Mouse (Mus musculus): ENCODE data around the gene Gmnn. TPM values are rescaled to one million over a fixed set of nuclear protein-coding genes. Genes with fewer than 3 reads are reported as not detected.

Gene Gmnn
- polyA plus RNA-seq, 1 experiment from 2014 or later, result 69.8 TPM

- Histone ChIP-seq H3K36me3 (ENCODE audit: insufficient read depth, low read length) (no peaks in the 10 kb centered on the region), H3K27ac (0 out of 2 replicates have a peak overlapping the region, but pooled peaks have one; percentile 19), H3K27me3 (ENCODE audit: insufficient read depth, low read length) (no peaks in the 10 kb centered on the region), H3K4me3 (replicated peaks; ENCODE audit: low read depth, low read length) (no peak overlapping the region), H3K4me1 (replicated peaks; ENCODE audit: insufficient read depth, low read length) (0 out of 2 replicates have a peak, but pooled peaks cover 8% of the 10 kb centered on the region), H3K4me2 (ENCODE audit: low read length) (no peak overlapping the region), H3K9ac (ENCODE audit: low read depth, low read length) (no peak overlapping the region), H3K9me3 (replicated peaks; ENCODE audit: low read length) (no peaks in the 10 kb centered on the region)
- DNase-seq (ENCODE audit: low spot score), result peak; percentile 73
- WGBS, result 60% methylated on average over 9 of the region's 9 CpGs
- no peak for ATAC-seq (replicated peaks; ENCODE audit: low FRiP score, low read depth)
- no peak for TF ChIP-seq CTCF (IDR thresholded peaks at IDR 0.05; ENCODE audit: low read depth)
Observed at GRCm38 (mm10) chr13:24714360-24714885, 47.3 kb downstream of the Gmnn start.

DNA sequence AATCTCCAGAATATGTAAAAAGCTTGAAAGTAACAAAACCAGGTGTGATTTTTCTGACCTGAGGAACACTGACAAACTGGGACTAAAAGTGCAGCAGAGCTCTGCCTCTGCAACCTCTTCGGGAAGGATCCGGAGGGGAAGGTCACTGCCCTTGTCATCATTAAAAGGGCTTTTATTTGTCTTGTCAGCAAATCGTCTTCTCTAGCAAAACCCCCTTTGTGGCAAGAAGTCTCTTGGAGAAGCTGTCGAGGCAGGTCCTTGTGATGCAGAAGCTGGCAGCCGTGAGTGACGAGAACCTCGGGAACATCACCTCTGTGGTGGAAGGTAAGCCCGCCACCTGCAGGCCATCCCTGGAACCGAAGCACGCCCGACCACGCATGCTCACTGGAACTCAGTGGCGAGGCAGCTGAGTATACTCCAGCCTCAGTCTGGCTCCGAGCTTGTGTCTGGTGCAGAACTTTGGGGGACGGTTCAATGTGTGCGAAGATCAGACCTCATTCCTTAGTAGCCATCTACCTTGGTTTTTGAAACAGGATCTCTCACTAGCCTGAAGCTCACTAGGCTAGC lies 48.2 kb downstream of the Gmnn start:
- Histone ChIP-seq H3K4me1 (replicated peaks; ENCODE audit: insufficient read depth, low read length) (0 out of 2 replicates have a peak, but pooled peaks cover 8% of the 10 kb centered on the region), H3K9me3 (replicated peaks; ENCODE audit: low read length) (no peaks in the 10 kb centered on the region), H3K4me3 (replicated peaks; ENCODE audit: low read depth, low read length) (peak overlapping the region; percentile 4; the same call in 1 of the 2 replicates), H3K36me3 (ENCODE audit: insufficient read depth, low read length) (no peaks in the 10 kb centered on the region), H3K9ac (ENCODE audit: low read depth, low read length) (no peak overlapping the region), H3K27me3 (ENCODE audit: insufficient read depth, low read length) (no peaks in the 10 kb centered on the region), H3K4me2 (ENCODE audit: low read length) (peak overlapping the region; percentile 34; the same call in 1 of the 2 replicates), H3K27ac (no peak overlapping the region)
- WGBS, result 5% methylated on average over 16 of the region's 16 CpGs
- peak; percentile 92 for TF ChIP-seq CTCF (IDR thresholded peaks at IDR 0.05; ENCODE audit: low read depth)
- ATAC-seq (replicated peaks; ENCODE audit: low FRiP score, low read depth), result peak; percentile 85
- peak; percentile 86 for DNase-seq (ENCODE audit: low spot score)

GRCm38 (mm10) chr13:24712581-24713130 lies 49.1 kb downstream of the Gmnn start:
- no peak for ATAC-seq (replicated peaks; ENCODE audit: low FRiP score, low read depth)
- no peak overlapping the region for H3K4me3 ChIP-seq (replicated peaks; ENCODE audit: low read depth, low read length)
- no peak for DNase-seq (ENCODE audit: low spot score)
- no peak overlapping the region for H3K9ac ChIP-seq (ENCODE audit: low read depth, low read length)
- 0 out of 2 replicates have a peak, but pooled peaks cover 8% of the 10 kb centered on the region for H3K4me1 ChIP-seq (replicated peaks; ENCODE audit: insufficient read depth, low read length)
- WGBS, result 66% methylated on average over 7 of the region's 7 CpGs
- no peaks in the 10 kb centered on the region for H3K36me3 ChIP-seq (ENCODE audit: insufficient read depth, low read length)
- H3K9me3 ChIP-seq (replicated peaks; ENCODE audit: low read length), result no peaks in the 10 kb centered on the region
- no peak overlapping the region for H3K4me2 ChIP-seq (ENCODE audit: low read length)
- H3K27me3 ChIP-seq (ENCODE audit: insufficient read depth, low read length), result no peaks in the 10 kb centered on the region
- H3K27ac ChIP-seq, result 0 out of 2 replicates have a peak overlapping the region, but pooled peaks have one; percentile 26
- no peak for TF ChIP-seq CTCF (IDR thresholded peaks at IDR 0.05; ENCODE audit: low read depth)

DNA sequence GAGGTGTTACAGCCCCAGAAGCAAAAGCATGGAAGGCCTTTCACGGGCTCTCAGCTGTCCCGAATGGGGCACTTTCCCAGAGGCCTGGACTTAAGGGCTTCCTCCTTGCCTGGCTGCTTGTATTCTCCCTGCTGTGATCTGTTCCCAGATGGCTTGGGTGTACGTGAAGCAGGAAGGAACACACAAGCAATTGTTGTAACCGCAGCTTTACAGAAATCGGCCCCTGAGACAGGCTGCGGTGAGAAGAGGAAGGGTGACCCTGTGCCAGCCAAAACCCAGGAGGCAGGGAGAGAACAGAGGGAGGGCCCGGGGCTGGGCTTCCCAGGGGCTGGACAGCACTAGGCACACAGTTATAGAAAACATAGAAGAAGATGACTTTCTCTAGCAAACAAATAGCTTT lies 50.8 kb downstream of the Gmnn start:
- Histone ChIP-seq H3K27ac (0 out of 2 replicates have a peak overlapping the region, but pooled peaks have one; percentile 5), H3K4me3 (replicated peaks; ENCODE audit: low read depth, low read length) (no peak overlapping the region), H3K27me3 (ENCODE audit: insufficient read depth, low read length) (no peaks in the 10 kb centered on the region), H3K4me2 (ENCODE audit: low read length) (no peak overlapping the region), H3K9ac (ENCODE audit: low read depth, low read length) (no peak overlapping the region), H3K4me1 (replicated peaks; ENCODE audit: insufficient read depth, low read length) (0 out of 2 replicates have a peak, but pooled peaks cover 8% of the 10 kb centered on the region), H3K36me3 (ENCODE audit: insufficient read depth, low read length) (no peaks in the 10 kb centered on the region), H3K9me3 (replicated peaks; ENCODE audit: low read length) (no peaks in the 10 kb centered on the region)
- no peak for DNase-seq (ENCODE audit: low spot score)
- no peak for ATAC-seq (replicated peaks; ENCODE audit: low FRiP score, low read depth)
- no peak for TF ChIP-seq CTCF (IDR thresholded peaks at IDR 0.05; ENCODE audit: low read depth)
- WGBS, result 54% methylated on average over 7 of the region's 7 CpGs

- H3K4me1 ChIP-seq (replicated peaks; ENCODE audit: insufficient read depth, low read length), result 0 out of 2 replicates have a peak, but pooled peaks cover 8% of the 10 kb centered on the region
- no peak overlapping the region for H3K4me2 ChIP-seq (ENCODE audit: low read length)
- no peaks in the 10 kb centered on the region for H3K36me3 ChIP-seq (ENCODE audit: insufficient read depth, low read length)
- TF ChIP-seq CTCF (IDR thresholded peaks at IDR 0.05; ENCODE audit: low read depth), result no peak
- no peaks in the 10 kb centered on the region for H3K27me3 ChIP-seq (ENCODE audit: insufficient read depth, low read length)
- DNase-seq (ENCODE audit: low spot score) (no peak), ATAC-seq (replicated peaks; ENCODE audit: low FRiP score, low read depth) (no peak)
- H3K4me3 ChIP-seq (replicated peaks; ENCODE audit: low read depth, low read length), result no peak overlapping the region
- no peak overlapping the region for H3K9ac ChIP-seq (ENCODE audit: low read depth, low read length)
- WGBS, result 51% methylated on average over 12 of the region's 12 CpGs
- no peaks in the 10 kb centered on the region for H3K9me3 ChIP-seq (replicated peaks; ENCODE audit: low read length)
- no peak overlapping the region for H3K27ac ChIP-seq
Observed at GRCm38 (mm10) chr13:24709656-24710396, 51.9 kb downstream of the Gmnn start.

DNA sequence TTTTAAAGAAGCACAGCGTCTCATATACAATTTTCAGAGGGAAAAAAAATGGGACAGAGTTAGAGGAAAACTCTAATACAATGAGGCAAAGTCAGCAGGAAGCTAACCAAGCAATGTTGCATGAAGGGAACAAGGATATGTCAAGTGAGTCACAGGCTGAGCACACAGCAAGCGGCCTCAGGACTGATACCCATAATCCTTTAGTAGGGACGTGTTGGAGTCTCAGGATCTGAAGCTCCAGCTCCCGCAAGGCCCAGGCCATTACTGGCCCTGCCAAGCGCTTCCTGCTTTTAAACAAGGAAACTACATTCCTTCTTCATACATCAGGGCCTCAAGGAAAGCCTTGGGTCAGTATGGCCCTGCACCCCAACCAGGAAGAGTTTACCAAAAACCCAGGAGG lies 59.6 kb downstream of the Gmnn start:
- H3K27ac ChIP-seq, result 0 out of 2 replicates have a peak overlapping the region, but pooled peaks have one; percentile 22
- no peak overlapping the region for H3K4me3 ChIP-seq (replicated peaks; ENCODE audit: low read depth, low read length)
- no peaks in the 10 kb centered on the region for H3K9me3 ChIP-seq (replicated peaks; ENCODE audit: low read length)
- DNase-seq (ENCODE audit: low spot score) (no peak), ATAC-seq (replicated peaks; ENCODE audit: low FRiP score, low read depth) (no peak)
- no peak overlapping the region for H3K9ac ChIP-seq (ENCODE audit: low read depth, low read length)
- 64% methylated on average over 5 of the region's 5 CpGs for WGBS
- no peaks in the 10 kb centered on the region for H3K36me3 ChIP-seq (ENCODE audit: insufficient read depth, low read length)
- H3K4me1 ChIP-seq (replicated peaks; ENCODE audit: insufficient read depth, low read length), result no peaks in the 10 kb centered on the region
- no peak for TF ChIP-seq CTCF (IDR thresholded peaks at IDR 0.05; ENCODE audit: low read depth)
- H3K27me3 ChIP-seq (ENCODE audit: insufficient read depth, low read length), result no peaks in the 10 kb centered on the region
- no peak overlapping the region for H3K4me2 ChIP-seq (ENCODE audit: low read length)

Other genes starting within 250 kb of the Gmnn start
- 2.2 and 2.3 TPM in 2 replicates for gene Ripor2, start 179.7 kb downstream of the Gmnn start, polyA plus RNA-seq (2015; fragmentation: Nextera tagmentation; extraction: Ambion mirVana)
- gene Armh2, start 20.7 kb downstream of the Gmnn start, polyA plus RNA-seq (2015; fragmentation: Nextera tagmentation; extraction: Ambion mirVana), result not detected in 2 replicates
- gene BC005537, start 39.7 kb upstream of the Gmnn start, polyA plus RNA-seq (2015; fragmentation: Nextera tagmentation; extraction: Ambion mirVana), result 19.1 and 20.6 TPM in 2 replicates
- 238 and 244 TPM in 2 replicates for gene Acot13, start 69.6 kb upstream of the Gmnn start, polyA plus RNA-seq (2015; fragmentation: Nextera tagmentation; extraction: Ambion mirVana)
- gene Tdp2, start 69.8 kb upstream of the Gmnn start, polyA plus RNA-seq (2015; fragmentation: Nextera tagmentation; extraction: Ambion mirVana), result 50.8 and 51.8 TPM in 2 replicates
- gene D130043K22Rik, start 83.2 kb upstream of the Gmnn start, polyA plus RNA-seq (2015; fragmentation: Nextera tagmentation; extraction: Ambion mirVana), result 0.82 and 1.1 TPM in 2 replicates
- 7.6 and 7.9 TPM in 2 replicates for gene Aldh5a1, start 175.7 kb upstream of the Gmnn start, polyA plus RNA-seq (2015; fragmentation: Nextera tagmentation; extraction: Ambion mirVana)
- gene Gpld1, start 181.2 kb upstream of the Gmnn start, polyA plus RNA-seq (2015; fragmentation: Nextera tagmentation; extraction: Ambion mirVana), result 0.71 and 0.86 TPM in 2 replicates

Measured in kidney, postnatal 0 days (tissue).